In the genomic region with DNA sequence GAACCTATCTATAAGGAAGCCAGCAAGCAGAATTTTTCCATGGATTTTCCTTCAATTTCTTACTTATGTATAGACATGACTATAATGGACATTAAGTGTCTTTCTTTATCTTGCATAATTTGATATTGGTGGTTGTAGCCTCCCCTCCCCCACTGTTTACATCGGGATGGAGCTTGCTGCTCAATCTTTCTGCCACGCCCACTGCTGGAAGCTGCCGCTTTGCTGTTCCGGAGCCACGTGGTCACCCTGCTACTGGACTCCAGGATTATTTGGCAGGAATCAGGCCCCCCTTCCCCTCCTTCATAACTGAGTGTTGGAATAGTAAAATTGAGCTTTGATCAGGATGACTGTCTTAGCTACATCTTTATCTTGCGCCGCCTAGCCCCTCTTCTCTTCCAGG, we compare ENCODE assay signal across 10 mouse cellular contexts. TPM values are rescaled to one million over a fixed set of nuclear protein-coding genes. Genes with fewer than 3 reads are reported as not detected.
DNase-seq lines count a peak whose midpoint lies in the region; ATAC-seq and TF ChIP-seq lines count a peak whose summit lies in the region.
"Had no signal": no experiment of that assay in that cellular context is flagged by ENCODE, and none has a peak within 500 bp of the region (broad histone marks: within the 10 kb centered on the region; RNA-seq: fewer than 3 reads in every experiment).

No protein-coding gene starts in this region.

- DNase-seq in gastrocnemius, adult 2 months: peak; percentile 34
- DNase-seq in gastrocnemius, postnatal 4 days (ENCODE audit: low spot score in 2 of 2): no peak
- peak; percentile 46 for DNase-seq in ES-CJ7 (ENCODE audit: low read depth, low spot score)
- peak; percentile 15 for DNase-seq in embryo, embryonic 10.5 days (ENCODE audit: low spot score)
- DNase-seq in thymus, postnatal 4 days: no peak
- DNase-seq in spleen, adult 12 weeks (ENCODE audit: low spot score): no peak

- no peak overlapping the region for H3K27ac ChIP-seq in gastrocnemius, adult 2 months
- no peak overlapping the region for H3K27ac ChIP-seq in liver, embryonic 16.5 days (ENCODE audit: low read length)
- H3K27ac ChIP-seq: midbrain, embryonic 12.5 days had no signal

- TF ChIP-seq CTCF in gastrocnemius, adult 2 months (IDR thresholded peaks at IDR 0.05): no peak

- WGBS in liver, embryonic 16.5 days (ENCODE audit: insufficient replicate concordance): 46% methylated on average over 7 of the region's 7 CpGs

- intact Hi-C loops in gastrocnemius, adult 2 months (cut with DNase I): no loop called here

- no peaks in the 10 kb centered on the region for H3K36me3 ChIP-seq in liver, embryonic 16.5 days (ENCODE audit: control insufficient read depth, insufficient read depth)
- H3K36me3 ChIP-seq: midbrain, embryonic 12.5 days had no signal

- no peaks in the 10 kb centered on the region for H3K27me3 ChIP-seq in liver, embryonic 16.5 days (ENCODE audit: control insufficient read depth, insufficient read depth, low read depth, low read length)
- H3K27me3 ChIP-seq: midbrain, embryonic 12.5 days had no signal

- H3K4me3 ChIP-seq in gastrocnemius, adult 2 months: no peak overlapping the region
- H3K4me3 ChIP-seq in liver, embryonic 16.5 days (ENCODE audit: low read depth, low read length): no peak overlapping the region
- H3K4me3 ChIP-seq: midbrain, embryonic 12.5 days had no signal

- H3K4me2 ChIP-seq in liver, embryonic 16.5 days (ENCODE audit: low read depth, low read length): no peak overlapping the region
- H3K4me2 ChIP-seq: midbrain, embryonic 12.5 days had no signal

- H3K9me3 ChIP-seq in liver, embryonic 16.5 days (replicated peaks; ENCODE audit: control insufficient read depth, low read length): no peaks in the 10 kb centered on the region
- H3K9me3 ChIP-seq: midbrain, embryonic 12.5 days had no signal

- 0 out of 2 replicates have a peak, but pooled peaks have one; percentile 35 for ATAC-seq in liver, embryonic 16.5 days (ENCODE audit: low read depth)
- no peak for ATAC-seq in erythroid progenitor cell, adult 5-6 weeks (replicated peaks; ENCODE audit: low FRiP score, poor library complexity, severe bottlenecking)
- ATAC-seq: hindbrain, embryonic 16.5 days had no signal

- H3K9ac ChIP-seq in liver, embryonic 16.5 days (ENCODE audit: low read depth, low read length): no peak overlapping the region
- H3K9ac ChIP-seq: midbrain, embryonic 12.5 days had no signal

- peaks cover 5% of the 10 kb centered on the region for H3K4me1 ChIP-seq in liver, embryonic 16.5 days (ENCODE audit: control insufficient read depth, low read depth, low read length)

RNA-seq across cellular contexts. Expression of gene Rabgap1l, which starts 46.2 kb away (rescaled TPM):
- 10 to 100 TPM in 1 of 2 experiments, 1 to 10 TPM in 1; 7.7 to 15.3 TPM for total RNA-seq in gastrocnemius, adult 2 months (2021)
- 10 to 100 TPM; 19.4 to 21.9 TPM for total RNA-seq in gastrocnemius, postnatal 4 days (2021)
- polyA plus RNA-seq in liver, embryonic 16.5 days (2015; fragmentation: Nextera tagmentation; extraction: Ambion mirVana): 27.6 and 28.9 TPM in 2 replicates
- total RNA-seq in erythroid progenitor cell, adult 5-6 weeks (2015; ENCODE audit: low replicate concordance): 124 and 151 TPM in 2 replicates
- 126 and 134 TPM in 2 replicates for total RNA-seq in erythroid progenitor cell, adult 5-6 weeks (2017; ENCODE audit: low replicate concordance)

Comparison
In these comparisons a context has a peak if more than half of its experiments do, and no peak if none do; other contexts are left out.
1. DNase-seq: peak in gastrocnemius, adult 2 months (single experiment), ES-CJ7 (single experiment) and embryo, embryonic 10.5 days (single experiment); none in gastrocnemius, postnatal 4 days (0 of 2), thymus, postnatal 4 days (single experiment) and spleen, adult 12 weeks (single experiment).
2. RNA of gene Rabgap1l, which starts 46.2 kb away (total RNA-seq): 124 to 151 TPM in erythroid progenitor cell, adult 5-6 weeks; 19.4 to 21.9 TPM in gastrocnemius, postnatal 4 days and 7.7 to 15.3 TPM in gastrocnemius, adult 2 months; every median in the first group is over 4 times any median in the second.